Mouse (Mus musculus) neural tube, embryonic 15.5 days (tissue): ENCODE results near the gene Trappc1. TPM values are rescaled to one million over a fixed set of nuclear protein-coding genes. Genes with fewer than 3 reads are reported as not detected.

Source experiments
- ATAC-seq: fragments of 200-750 bp; cut with Nextera tagmentation; 2 replicates; pipeline ENCODE4 v1.8.0; 2017; ENCODE audit warnings: mild to moderate bottlenecking, moderate TSS enrichment, moderate library complexity; ENCODE audit not compliant: low FRiP score
- H3K27ac ChIP-seq: fragments of 300-500 bp; sonication (generic); replicated peaks from 2 replicates; pipeline ENCODE4 v1.5.1; 2015; ENCODE audit warnings: mild to moderate bottlenecking, inconsistent platforms
- H3K27me3 ChIP-seq: fragments of 300-500 bp; sonication (generic); replicated peaks from 2 replicates; pipeline ENCODE4 v1.6.1; 2015; ENCODE audit warnings: inconsistent platforms
- H3K36me3 ChIP-seq: fragments of 300-500 bp; sonication (generic); 2 replicates; pipeline ENCODE4 v1.6.1; 2015; ENCODE audit warnings: inconsistent platforms
- H3K4me1 ChIP-seq: fragments of 300-500 bp; sonication (generic); 2 replicates; pipeline ENCODE4 v1.6.1; 2015; ENCODE audit warnings: inconsistent platforms
- H3K4me2 ChIP-seq: fragments of 300-500 bp; sonication (generic); 2 replicates; pipeline ENCODE4 v1.6.1; 2015; ENCODE audit warnings: inconsistent platforms, mild to moderate bottlenecking, moderate library complexity
- H3K4me3 ChIP-seq: fragments of 300-500 bp; sonication (generic); replicated peaks from 2 replicates; pipeline ENCODE4 v1.5.1; 2015; ENCODE audit warnings: mild to moderate bottlenecking, inconsistent platforms
- H3K9ac ChIP-seq: fragments of 300-500 bp; sonication (generic); replicated peaks from 2 replicates; pipeline ENCODE4 v1.6.1; 2015; ENCODE audit warnings: mild to moderate bottlenecking, inconsistent platforms
- H3K9me3 ChIP-seq: fragments of 300-500 bp; sonication (generic); replicated peaks from 2 replicates; pipeline ENCODE4 v1.6.1; 2016; ENCODE audit warnings: inconsistent platforms
- WGBS: fragments of 180-500 bp; shearing (Covaris S2); methylation state at CpG from one replicate; pipeline ENCODE4 v1.1.7; 2015; ENCODE audit warnings: mixed read lengths; 5-methylcytosine and 5-hydroxymethylcytosine counted together
- polyA plus RNA-seq: library from polyadenylated mRNA; unstranded; fragments of >200 nt; fragmentation: Nextera tagmentation; extraction: Ambion mirVana; gene quantifications from 2 replicates; pipeline ENCODE4 v1.2.1, GENCODE M21; 2015

Gene Trappc1
- polyA plus RNA-seq, 1 experiment from 2014 or later: 201 TPM

GRCm38 (mm10) chr11:69364910-69365309, 41.1 kb downstream of the Trappc1 start:
- peak overlapping the region; percentile 72 for H3K4me3 ChIP-seq
- ATAC-seq: peak; percentile 33
- peak overlapping the region; percentile 99 for H3K9ac ChIP-seq
- WGBS: 2% methylated on average over 6 of the region's 6 CpGs
- H3K27me3 ChIP-seq: no peaks in the 10 kb centered on the region
- H3K27ac ChIP-seq: peak overlapping the region; percentile 98
- peaks cover 38% of the 10 kb centered on the region for H3K36me3 ChIP-seq
- H3K9me3 ChIP-seq: no peaks in the 10 kb centered on the region
- H3K4me1 ChIP-seq: peaks cover 50% of the 10 kb centered on the region
- H3K4me2 ChIP-seq: peak overlapping the region; percentile 91

GRCm38 (mm10) chr11:69365722-69366121, 41.9 kb downstream of the Trappc1 start:
- H3K4me1 ChIP-seq: peaks cover 53% of the 10 kb centered on the region
- WGBS: 24% methylated on average over 6 of the region's 6 CpGs

GRCm38 (mm10) chr11:69366157-69366854, 42.5 kb downstream of the Trappc1 start:
- H3K4me2 ChIP-seq: peak overlapping the region; percentile 91
- H3K27ac ChIP-seq: peak overlapping the region; percentile 98
- H3K9ac ChIP-seq: peak overlapping the region; percentile 99
- WGBS: under 1% methylated on average over 26 of the region's 26 CpGs
- ATAC-seq: peak; percentile 88
- no peaks in the 10 kb centered on the region for H3K9me3 ChIP-seq
- H3K4me3 ChIP-seq: peak overlapping the region; percentile 72
- peaks cover 59% of the 10 kb centered on the region for H3K4me1 ChIP-seq
- H3K27me3 ChIP-seq: no peaks in the 10 kb centered on the region
- H3K36me3 ChIP-seq: peaks cover 24% of the 10 kb centered on the region

More at GRCm38 (mm10) chr11:69365722-69366121, 41.9 kb downstream of the Trappc1 start:
- H3K9ac ChIP-seq: peak overlapping the region; percentile 99
- H3K27ac ChIP-seq: peak overlapping the region; percentile 98
- peak overlapping the region; percentile 91 for H3K4me2 ChIP-seq
- no peaks in the 10 kb centered on the region for H3K27me3 ChIP-seq
- H3K36me3 ChIP-seq: peaks cover 30% of the 10 kb centered on the region
- H3K9me3 ChIP-seq: no peaks in the 10 kb centered on the region
- H3K4me3 ChIP-seq: peak overlapping the region; percentile 72
- ATAC-seq: no peak

GRCm38 (mm10) chr11:69366855-69367615, 43.3 kb downstream of the Trappc1 start:
- no peaks in the 10 kb centered on the region for H3K27me3 ChIP-seq
- no peak for ATAC-seq
- peaks cover 17% of the 10 kb centered on the region for H3K36me3 ChIP-seq
- no peaks in the 10 kb centered on the region for H3K9me3 ChIP-seq
- WGBS: under 1% methylated on average over 22 of the region's 22 CpGs
- peaks cover 63% of the 10 kb centered on the region for H3K4me1 ChIP-seq
- H3K4me3 ChIP-seq: peak overlapping the region; percentile 72
- peak overlapping the region; percentile 91 for H3K4me2 ChIP-seq
- H3K9ac ChIP-seq: peak overlapping the region; percentile 99
- H3K27ac ChIP-seq: peak overlapping the region; percentile 98

- no peaks in the 10 kb centered on the region for H3K27me3 ChIP-seq
- peak overlapping the region; percentile 99 for H3K9ac ChIP-seq
- ATAC-seq: no peak; the same call in 1 of the 2 replicates
- H3K4me2 ChIP-seq: peak overlapping the region; percentile 91
- peaks cover 11% of the 10 kb centered on the region for H3K36me3 ChIP-seq
- WGBS: under 1% methylated on average over 22 of the region's 22 CpGs
- H3K4me3 ChIP-seq: peak overlapping the region; percentile 72
- peak overlapping the region; percentile 98 for H3K27ac ChIP-seq
- no peaks in the 10 kb centered on the region for H3K9me3 ChIP-seq
- H3K4me1 ChIP-seq: peaks cover 69% of the 10 kb centered on the region
Observed at GRCm38 (mm10) chr11:69367616-69368355, 44.0 kb downstream of the Trappc1 start.

- Histone ChIP-seq H3K4me2 (peak overlapping the region; percentile 91), H3K27me3 (no peaks in the 10 kb centered on the region), H3K36me3 (peaks cover 8% of the 10 kb centered on the region; the same call in 1 of the 2 replicates), H3K4me1 (peaks cover 65% of the 10 kb centered on the region), H3K27ac (peak overlapping the region; percentile 98), H3K4me3 (peak overlapping the region; percentile 72), H3K9ac (peak overlapping the region; percentile 99), H3K9me3 (no peaks in the 10 kb centered on the region)
- under 1% methylated on average over 35 of the region's 106 CpGs for WGBS
- ATAC-seq: peak; percentile 23
Observed at GRCm38 (mm10) chr11:69368356-69369214, 44.8 kb downstream of the Trappc1 start.

GRCm38 (mm10) chr11:69369215-69369989, 45.6 kb downstream of the Trappc1 start, which contains the start of gene Chd3:
TSS of gene Chd3 (minus strand) at chr11:69369406.
- H3K4me3 ChIP-seq: peak within 1 kb of the TSS; percentile 72
- H3K9me3 ChIP-seq: no peaks in the 10 kb centered on the region
- H3K27me3 ChIP-seq: no peaks in the 10 kb centered on the region
- H3K4me1 ChIP-seq: peaks cover 61% of the 10 kb centered on the region
- H3K36me3 ChIP-seq: peaks cover 5% of the 10 kb centered on the region; the same call in 1 of the 2 replicates
- H3K4me2 ChIP-seq: peak within 1 kb of the TSS; percentile 91
- 1% methylated on average over 23 of the region's 34 CpGs for WGBS
- peak within 1 kb of the TSS; percentile 98 for H3K27ac ChIP-seq
- no peak for ATAC-seq
- H3K9ac ChIP-seq: peak within 1 kb of the TSS; percentile 99

GRCm38 (mm10) chr11:69369990-69370816, 46.4 kb downstream of the Trappc1 start:
- ATAC-seq: no peak
- Histone ChIP-seq H3K4me1 (peaks cover 53% of the 10 kb centered on the region), H3K27me3 (no peaks in the 10 kb centered on the region), H3K9me3 (no peaks in the 10 kb centered on the region), H3K36me3 (peaks cover 5% of the 10 kb centered on the region; the same call in 1 of the 2 replicates), H3K4me3 (peak overlapping the region; percentile 72), H3K4me2 (peak overlapping the region; percentile 91), H3K9ac (peak overlapping the region; percentile 99), H3K27ac (peak overlapping the region; percentile 98)
- WGBS: 18% methylated on average over 2 of the region's 2 CpGs

GRCm38 (mm10) chr11:69370817-69371215, 47.0 kb downstream of the Trappc1 start:
- Histone ChIP-seq H3K9ac (no peak overlapping the region), H3K4me3 (0 out of 2 replicates have a peak overlapping the region, but pooled peaks have one; percentile 12)
- no peak for ATAC-seq

More at GRCm38 (mm10) chr11:69370817-69371215, 47.0 kb downstream of the Trappc1 start:
- Histone ChIP-seq H3K9me3 (no peaks in the 10 kb centered on the region), H3K27ac (peak overlapping the region; percentile 77), H3K4me2 (peak overlapping the region; percentile 40), H3K36me3 (peaks cover 5% of the 10 kb centered on the region; the same call in 1 of the 2 replicates), H3K27me3 (no peaks in the 10 kb centered on the region), H3K4me1 (peaks cover 47% of the 10 kb centered on the region)
- WGBS: 13% methylated on average over 9 of the region's 9 CpGs
